Mouse (Mus musculus) embryonic fibroblast, embryonic 13.5 days (primary cell): ENCODE data around the gene Slc17a6.

Source experiments
- CTCF ChIP-seq: IDR thresholded peaks from 2 replicates; pipeline ENCODE4 v1.5.1; 2011; ENCODE audit warnings: mild to moderate bottlenecking, control low read depth, low read length, moderate library complexity, borderline replicate concordance; ENCODE audit not compliant: insufficient read depth
- POLR2A ChIP-seq: IDR thresholded peaks from 2 replicates; pipeline ENCODE4 v1.6.1; 2011; ENCODE audit warnings: low read depth, mild to moderate bottlenecking, control low read depth, low read length, moderate library complexity

GRCm38 (mm10) chr7:51629206-51629605, 7.4 kb downstream of the Slc17a6 start:
- TF ChIP-seq CTCF, result no peak
- no peak for TF ChIP-seq POLR2A
